ENCODE assay signal across 21 mouse cellular contexts in the genomic region with DNA sequence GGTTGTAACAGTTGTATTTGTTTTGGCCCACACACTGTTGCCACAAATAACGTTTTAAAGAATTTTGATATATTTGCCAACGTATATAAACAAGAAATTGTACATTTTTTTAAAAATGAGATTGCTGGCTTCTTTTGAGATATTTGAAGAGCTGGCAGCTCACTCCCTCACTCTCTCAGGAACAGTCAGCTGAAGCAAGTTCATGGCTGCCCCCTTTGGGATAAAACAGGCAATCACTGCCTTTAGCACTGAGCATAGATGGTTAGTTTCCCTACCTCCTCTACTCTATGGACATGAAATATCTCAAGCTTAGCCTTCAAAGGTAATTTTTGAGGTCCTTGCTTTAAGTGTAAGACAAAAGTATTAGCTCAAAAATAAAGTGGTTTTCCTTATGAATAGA. TPM values are rescaled to one million over a fixed set of nuclear protein-coding genes. Genes with fewer than 3 reads are reported as not detected.
DNase-seq lines count a peak whose midpoint lies in the region; ATAC-seq and TF ChIP-seq lines count a peak whose summit lies in the region.
"Had no signal": no experiment of that assay in that cellular context is flagged by ENCODE, and none has a peak within 500 bp of the region (broad histone marks: within the 10 kb centered on the region; RNA-seq: fewer than 3 reads in every experiment).

No protein-coding gene starts in this region.

- intact Hi-C loops in left cerebral cortex, adult 2 months (cut with DNase I) = loop anchor here (5.0 to 10.0 kb wide), 2 partner anchors 991 to 1569 kb away; partner anchors contain the start of gene Bmp2

- no peak overlapping the region for H3K4me3 ChIP-seq in forebrain, embryonic 14.5 days (ENCODE audit: low read depth, low read length)
- H3K4me3 ChIP-seq in forebrain, embryonic 10.5 days = no peak overlapping the region
- no peak overlapping the region for H3K4me3 ChIP-seq in left cerebral cortex, adult 2 months
- no peak overlapping the region for H3K4me3 ChIP-seq in stomach, postnatal 0 days (ENCODE audit: low read depth, low read length)
- H3K4me3 ChIP-seq: erythroblast, embryonic 14.5 days; heart, embryonic 15.5 days; hindbrain, embryonic 12.5 days; limb, embryonic 10.5 days; liver, embryonic 15.5 days had no signal

- WGBS in forebrain, embryonic 14.5 days = 64% methylated on average over 2 of the region's 2 CpGs
- 69% methylated on average over 2 of the region's 2 CpGs for WGBS in forebrain, embryonic 10.5 days
- 45% methylated on average over 2 of the region's 2 CpGs for WGBS in stomach, postnatal 0 days

- DNase-seq in forebrain, embryonic 14.5 days (ENCODE audit: low spot score) = peak; percentile 13
- no peak for DNase-seq in forebrain, embryonic 10.5 days (ENCODE audit: extremely low spot score, low spot score)
- DNase-seq in left cerebral cortex, adult 2 months (ENCODE audit: extremely low spot score in 1 of 2, low spot score in 2 of 2) = no peak
- DNase-seq in left cerebral cortex, adult 18-20 months (ENCODE audit: low spot score in 2 of 2) = no peak
- peak; percentile 32 to 48 for DNase-seq in right cerebral cortex, postnatal 10 days (ENCODE audit: low spot score in 2 of 2)
- DNase-seq in right cerebral cortex, postnatal 36 days (ENCODE audit: low spot score in 2 of 2) = no peak
- no peak for DNase-seq in stomach, postnatal 0 days (ENCODE audit: low spot score)
- DNase-seq in B cell, adult 2 months = no peak
- DNase-seq: adrenal gland, adult 8-10 months; cerebellum, adult 9-11 months; kidney, adult 11 months; kidney, postnatal 25 days had no signal

- H3K9me3 ChIP-seq in forebrain, embryonic 14.5 days (replicated peaks; ENCODE audit: control insufficient read depth, low read length) = no peaks in the 10 kb centered on the region
- H3K9me3 ChIP-seq in forebrain, embryonic 10.5 days = no peaks in the 10 kb centered on the region
- H3K9me3 ChIP-seq in stomach, postnatal 0 days (ENCODE audit: control insufficient read depth, low read length) = no peaks in the 10 kb centered on the region
- H3K9me3 ChIP-seq: G1E; heart, embryonic 15.5 days; hindbrain, embryonic 12.5 days; limb, embryonic 10.5 days; liver, embryonic 15.5 days had no signal

- peak; percentile 43 for TF ChIP-seq CTCF in left cerebral cortex, adult 2 months (IDR thresholded peaks at IDR 0.05)
- peak; percentile 48 for TF ChIP-seq CTCF in stomach, postnatal 0 days (IDR thresholded peaks at IDR 0.05; ENCODE audit: low read depth)

- no peak overlapping the region for H3K9ac ChIP-seq in forebrain, embryonic 14.5 days (ENCODE audit: low read length)
- no peak overlapping the region for H3K9ac ChIP-seq in stomach, postnatal 0 days (ENCODE audit: low read length)
- H3K9ac ChIP-seq: heart, embryonic 15.5 days; hindbrain, embryonic 12.5 days; liver, embryonic 15.5 days had no signal

- H3K4me1 ChIP-seq in forebrain, embryonic 14.5 days (ENCODE audit: control insufficient read depth, insufficient read depth, low read length) = no peaks in the 10 kb centered on the region
- H3K4me1 ChIP-seq in forebrain, embryonic 10.5 days = no peaks in the 10 kb centered on the region
- H3K4me1 ChIP-seq in stomach, postnatal 0 days (replicated peaks; ENCODE audit: control insufficient read depth, insufficient read depth) = no peaks in the 10 kb centered on the region
- H3K4me1 ChIP-seq: heart, embryonic 15.5 days; hindbrain, embryonic 12.5 days; limb, embryonic 10.5 days; liver, embryonic 15.5 days had no signal

- H3K36me3 ChIP-seq in forebrain, embryonic 14.5 days (ENCODE audit: control insufficient read depth, insufficient read depth, low read length) = no peaks in the 10 kb centered on the region
- H3K36me3 ChIP-seq in forebrain, embryonic 10.5 days (replicated peaks) = no peaks in the 10 kb centered on the region
- H3K36me3 ChIP-seq in stomach, postnatal 0 days (ENCODE audit: control insufficient read depth, insufficient read depth, low read length) = no peaks in the 10 kb centered on the region
- H3K36me3 ChIP-seq: G1E; heart, embryonic 15.5 days; hindbrain, embryonic 12.5 days; limb, embryonic 10.5 days; liver, embryonic 15.5 days had no signal

- no peak for TF ChIP-seq EP300 in stomach, postnatal 0 days (optimal IDR thresholded peaks at IDR 0.05)

- no peak for ATAC-seq in forebrain, embryonic 14.5 days
- no peak for ATAC-seq in stomach, postnatal 0 days (ENCODE audit: low FRiP score, low TSS enrichment)

- no peak overlapping the region for H3K27ac ChIP-seq in forebrain, embryonic 14.5 days (ENCODE audit: low read depth, low read length)
- H3K27ac ChIP-seq in forebrain, embryonic 10.5 days = no peak overlapping the region
- no peak overlapping the region for H3K27ac ChIP-seq in left cerebral cortex, adult 2 months
- no peak overlapping the region for H3K27ac ChIP-seq in stomach, postnatal 0 days (replicated peaks)
- H3K27ac ChIP-seq: heart, embryonic 15.5 days; hindbrain, embryonic 12.5 days; limb, embryonic 10.5 days; liver, embryonic 15.5 days had no signal

- no peak overlapping the region for H3K4me2 ChIP-seq in forebrain, embryonic 14.5 days (ENCODE audit: low read length)
- H3K4me2 ChIP-seq in stomach, postnatal 0 days (replicated peaks; ENCODE audit: low read depth) = no peak overlapping the region
- H3K4me2 ChIP-seq: heart, embryonic 15.5 days; hindbrain, embryonic 12.5 days; liver, embryonic 15.5 days had no signal

- no peaks in the 10 kb centered on the region for H3K27me3 ChIP-seq in forebrain, embryonic 14.5 days (replicated peaks; ENCODE audit: control insufficient read depth, insufficient read depth, low read length)
- H3K27me3 ChIP-seq in forebrain, embryonic 10.5 days (ENCODE audit: poor library complexity, severe bottlenecking) = no peaks in the 10 kb centered on the region
- H3K27me3 ChIP-seq in stomach, postnatal 0 days (ENCODE audit: control insufficient read depth, insufficient read depth, low read length) = no peaks in the 10 kb centered on the region
- H3K27me3 ChIP-seq: heart, embryonic 15.5 days; hindbrain, embryonic 12.5 days; liver, embryonic 15.5 days had no signal

RNA-seq across cellular contexts. Expression of gene Hao1, which starts 10.7 kb away (rescaled TPM):
- polyA plus RNA-seq in forebrain, embryonic 14.5 days (2014; fragmentation: Nextera tagmentation; extraction: Ambion mirVana) = not detected in 2 replicates
- not detected in 2 replicates for polyA plus RNA-seq in forebrain, embryonic 10.5 days (2016; fragmentation: Nextera tagmentation; extraction: Ambion mirVana)
- not detected for total RNA-seq in left cerebral cortex, adult 2 months (2021)
- total RNA-seq in left cerebral cortex, adult 18-20 months (2021) = not detected
- 0.25 and 0.38 TPM in 2 replicates for polyA plus RNA-seq in stomach, postnatal 0 days (2015; fragmentation: Nextera tagmentation; extraction: Ambion mirVana)
- total RNA-seq: G1E; layer of hippocampus, postnatal 10 days had no signal
- polyA plus RNA-seq: erythroblast, embryonic 14.5 days; G1E; gonadal fat pad, adult 2 months; heart, embryonic 15.5 days; hindbrain, embryonic 12.5 days; limb, embryonic 10.5 days; spleen, adult 2 months had no signal

Comparison
In these comparisons a context has a peak if more than half of its experiments do, and no peak if none do; other contexts are left out.
1. DNase-seq: peak in forebrain, embryonic 14.5 days (single experiment) and right cerebral cortex, postnatal 10 days (2 of 2); none in forebrain, embryonic 10.5 days (single experiment), left cerebral cortex, adult 2 months (0 of 2), left cerebral cortex, adult 18-20 months (0 of 2), right cerebral cortex, postnatal 36 days (0 of 2), stomach, postnatal 0 days (single experiment) and B cell, adult 2 months (0 of 2).